Comparison of ENCODE assay signal across 15 mouse cellular contexts in genomic region chr15:78873803-78874435, GRCm38 (mm10). TPM values are rescaled to one million over a fixed set of nuclear protein-coding genes. Genes with fewer than 3 reads are reported as not detected.
DNase-seq lines count a peak whose midpoint lies in the region; ATAC-seq and TF ChIP-seq lines count a peak whose summit lies in the region.
"Had no signal": no experiment of that assay in that cellular context is flagged by ENCODE, and none has a peak within 500 bp of the region (broad histone marks: within the 10 kb centered on the region; RNA-seq: fewer than 3 reads in every experiment).

No protein-coding gene starts in this region.

- H3K9me3 ChIP-seq in hindbrain, embryonic 13.5 days: no peaks in the 10 kb centered on the region
- no peaks in the 10 kb centered on the region for H3K9me3 ChIP-seq in hindbrain, embryonic 11.5 days (ENCODE audit: control insufficient read depth, low read length)
- no peaks in the 10 kb centered on the region for H3K9me3 ChIP-seq in midbrain, embryonic 12.5 days
- H3K9me3 ChIP-seq in midbrain, embryonic 14.5 days (ENCODE audit: control insufficient read depth, low read length): no peaks in the 10 kb centered on the region
- no peaks in the 10 kb centered on the region for H3K9me3 ChIP-seq in embryonic facial prominence, embryonic 15.5 days (replicated peaks)
- H3K9me3 ChIP-seq in intestine, postnatal 0 days (ENCODE audit: control insufficient read depth): no peaks in the 10 kb centered on the region
- H3K9me3 ChIP-seq: limb, embryonic 13.5 days had no signal

- H3K4me2 ChIP-seq in hindbrain, embryonic 13.5 days: no peak overlapping the region
- H3K4me2 ChIP-seq in hindbrain, embryonic 11.5 days (replicated peaks; ENCODE audit: low read depth, low read length): no peak overlapping the region
- no peak overlapping the region for H3K4me2 ChIP-seq in midbrain, embryonic 12.5 days (replicated peaks)
- H3K4me2 ChIP-seq in midbrain, embryonic 14.5 days (ENCODE audit: low read length): no peak overlapping the region
- no peak overlapping the region for H3K4me2 ChIP-seq in embryonic facial prominence, embryonic 15.5 days (replicated peaks)
- no peak overlapping the region for H3K4me2 ChIP-seq in intestine, postnatal 0 days (replicated peaks; ENCODE audit: low read depth)
- H3K4me2 ChIP-seq: limb, embryonic 13.5 days had no signal

- TF ChIP-seq CTCF in intestine, postnatal 0 days (IDR thresholded peaks at IDR 0.05; ENCODE audit: low read depth): peak; percentile 21; the same call in 1 of the 2 replicates

- H3K4me1 ChIP-seq in hindbrain, embryonic 13.5 days (replicated peaks): peaks cover 25% of the 10 kb centered on the region
- no peaks in the 10 kb centered on the region; the same call in 1 of the 2 replicates for H3K4me1 ChIP-seq in hindbrain, embryonic 11.5 days (replicated peaks; ENCODE audit: control insufficient read depth, insufficient read depth, low read length)
- peaks cover 22% of the 10 kb centered on the region for H3K4me1 ChIP-seq in midbrain, embryonic 12.5 days
- peaks cover 15% of the 10 kb centered on the region for H3K4me1 ChIP-seq in midbrain, embryonic 14.5 days (ENCODE audit: control insufficient read depth, insufficient read depth, low read length)
- H3K4me1 ChIP-seq in embryonic facial prominence, embryonic 15.5 days: peaks cover 40% of the 10 kb centered on the region
- H3K4me1 ChIP-seq in intestine, postnatal 0 days (replicated peaks; ENCODE audit: control insufficient read depth, insufficient read depth, low read length): no peaks in the 10 kb centered on the region

- H3K27me3 ChIP-seq in hindbrain, embryonic 13.5 days: no peaks in the 10 kb centered on the region
- H3K27me3 ChIP-seq in hindbrain, embryonic 11.5 days (ENCODE audit: control insufficient read depth, insufficient read depth, low read length): no peaks in the 10 kb centered on the region
- no peaks in the 10 kb centered on the region for H3K27me3 ChIP-seq in midbrain, embryonic 12.5 days
- H3K27me3 ChIP-seq in midbrain, embryonic 14.5 days (ENCODE audit: control insufficient read depth, insufficient read depth, low read length): no peaks in the 10 kb centered on the region
- H3K27me3 ChIP-seq in embryonic facial prominence, embryonic 15.5 days: no peaks in the 10 kb centered on the region
- no peaks in the 10 kb centered on the region for H3K27me3 ChIP-seq in intestine, postnatal 0 days (replicated peaks; ENCODE audit: control insufficient read depth, insufficient read depth, low read length)
- H3K27me3 ChIP-seq: limb, embryonic 13.5 days had no signal

- DNase-seq in hindbrain, embryonic 11.5 days (ENCODE audit: low spot score): no peak
- DNase-seq in midbrain, embryonic 14.5 days: no peak
- no peak for DNase-seq in urinary bladder, postnatal 36 days (ENCODE audit: low spot score in 2 of 2)
- no peak for DNase-seq in thymus, postnatal 25 days
- DNase-seq: gastrocnemius, postnatal 14 days; heart, postnatal 14 days; kidney, postnatal 10 days; retina, postnatal 1 day; thymus, adult 18-20 months had no signal

- no peak for ATAC-seq in hindbrain, embryonic 13.5 days (ENCODE audit: low FRiP score)
- ATAC-seq in hindbrain, embryonic 11.5 days (ENCODE audit: low FRiP score): no peak
- no peak for ATAC-seq in midbrain, embryonic 12.5 days (ENCODE audit: low FRiP score, low read depth)
- no peak for ATAC-seq in midbrain, embryonic 14.5 days (ENCODE audit: low FRiP score, low TSS enrichment)
- ATAC-seq in embryonic facial prominence, embryonic 15.5 days (ENCODE audit: insufficient number of reproducible peaks, low FRiP score, low TSS enrichment, low read depth): no peak
- ATAC-seq in intestine, postnatal 0 days: no peak

- no peak overlapping the region for H3K27ac ChIP-seq in hindbrain, embryonic 13.5 days
- H3K27ac ChIP-seq in hindbrain, embryonic 11.5 days (ENCODE audit: low read depth, low read length): no peak overlapping the region
- 0 out of 2 replicates have a peak overlapping the region, but pooled peaks have one; percentile 4 for H3K27ac ChIP-seq in midbrain, embryonic 12.5 days (replicated peaks)
- H3K27ac ChIP-seq in midbrain, embryonic 14.5 days (replicated peaks; ENCODE audit: low read depth, low read length): no peak overlapping the region
- H3K27ac ChIP-seq in embryonic facial prominence, embryonic 15.5 days (replicated peaks): 0 out of 2 replicates have a peak overlapping the region, but pooled peaks have one; percentile 100
- H3K27ac ChIP-seq in intestine, postnatal 0 days (ENCODE audit: low read depth, low read length): no peak overlapping the region
- H3K27ac ChIP-seq: limb, embryonic 13.5 days had no signal

- H3K9ac ChIP-seq in hindbrain, embryonic 13.5 days: peak overlapping the region; percentile 25; the same call in 1 of the 2 replicates
- H3K9ac ChIP-seq in hindbrain, embryonic 11.5 days (ENCODE audit: low read depth, low read length): no peak overlapping the region
- H3K9ac ChIP-seq in midbrain, embryonic 12.5 days (replicated peaks): no peak overlapping the region
- no peak overlapping the region for H3K9ac ChIP-seq in midbrain, embryonic 14.5 days (replicated peaks; ENCODE audit: low read length)
- no peak overlapping the region for H3K9ac ChIP-seq in embryonic facial prominence, embryonic 15.5 days
- H3K9ac ChIP-seq in intestine, postnatal 0 days (ENCODE audit: low read depth, low read length): no peak overlapping the region
- H3K9ac ChIP-seq: limb, embryonic 13.5 days had no signal

- no peak overlapping the region for H3K4me3 ChIP-seq in hindbrain, embryonic 13.5 days
- H3K4me3 ChIP-seq in hindbrain, embryonic 11.5 days (ENCODE audit: low read depth, low read length): no peak overlapping the region
- H3K4me3 ChIP-seq in midbrain, embryonic 12.5 days: no peak overlapping the region
- H3K4me3 ChIP-seq in midbrain, embryonic 14.5 days (replicated peaks; ENCODE audit: low read depth, low read length): no peak overlapping the region
- H3K4me3 ChIP-seq in embryonic facial prominence, embryonic 15.5 days (replicated peaks): no peak overlapping the region
- no peak overlapping the region for H3K4me3 ChIP-seq in intestine, postnatal 0 days (ENCODE audit: low read depth, low read length)
- H3K4me3 ChIP-seq: limb, embryonic 13.5 days had no signal

- no peaks in the 10 kb centered on the region for H3K36me3 ChIP-seq in hindbrain, embryonic 13.5 days
- no peaks in the 10 kb centered on the region for H3K36me3 ChIP-seq in hindbrain, embryonic 11.5 days (ENCODE audit: control insufficient read depth, insufficient read depth, low read length)
- H3K36me3 ChIP-seq in midbrain, embryonic 12.5 days: no peaks in the 10 kb centered on the region
- H3K36me3 ChIP-seq in midbrain, embryonic 14.5 days (ENCODE audit: control insufficient read depth, insufficient read depth, low read length): no peaks in the 10 kb centered on the region
- H3K36me3 ChIP-seq in embryonic facial prominence, embryonic 15.5 days: no peaks in the 10 kb centered on the region
- H3K36me3 ChIP-seq in intestine, postnatal 0 days (ENCODE audit: control insufficient read depth, insufficient read depth): no peaks in the 10 kb centered on the region
- H3K36me3 ChIP-seq: limb, embryonic 13.5 days had no signal

- WGBS in hindbrain, embryonic 13.5 days: 49% methylated on average over 13 of the region's 13 CpGs
- 52% methylated on average over 13 of the region's 13 CpGs for WGBS in hindbrain, embryonic 11.5 days
- 55% methylated on average over 13 of the region's 13 CpGs for WGBS in midbrain, embryonic 12.5 days
- 54% methylated on average over 13 of the region's 13 CpGs for whole genome bisulfite sequencing in midbrain, embryonic 14.5 days
- 64% methylated on average over 13 of the region's 13 CpGs for WGBS in embryonic facial prominence, embryonic 15.5 days
- 60% methylated on average over 13 of the region's 13 CpGs for WGBS in intestine, postnatal 0 days

RNA-seq across cellular contexts. Expression of gene Gga1, which starts 3.1 kb away (rescaled TPM):
- polyA plus RNA-seq in hindbrain, embryonic 13.5 days (2015; fragmentation: Nextera tagmentation; extraction: Ambion mirVana): 49.9 and 50.6 TPM in 2 replicates
- polyA plus RNA-seq in hindbrain, embryonic 11.5 days (2014; fragmentation: Nextera tagmentation; extraction: Ambion mirVana): 26.3 and 26.4 TPM in 2 replicates
- 50.9 and 52.7 TPM in 2 replicates for polyA plus RNA-seq in midbrain, embryonic 12.5 days (2016; fragmentation: Nextera tagmentation; extraction: Ambion mirVana)
- polyA plus RNA-seq in midbrain, embryonic 14.5 days (2014; fragmentation: Nextera tagmentation; extraction: Ambion mirVana): 37.3 and 42.0 TPM in 2 replicates
- polyA plus RNA-seq in embryonic facial prominence, embryonic 15.5 days (2015; fragmentation: Nextera tagmentation; extraction: Ambion mirVana): 56.0 and 62.0 TPM in 2 replicates
- 40.1 TPM in 2 replicates for polyA plus RNA-seq in intestine, postnatal 0 days (2015; fragmentation: Nextera tagmentation; extraction: Ambion mirVana)

RNA-seq across cellular contexts. Expression of gene Lgals2, which starts 18.6 kb away (rescaled TPM):
- polyA plus RNA-seq in hindbrain, embryonic 13.5 days (2015; fragmentation: Nextera tagmentation; extraction: Ambion mirVana): not detected in 2 replicates
- polyA plus RNA-seq in hindbrain, embryonic 11.5 days (2014; fragmentation: Nextera tagmentation; extraction: Ambion mirVana): not detected in 2 replicates
- polyA plus RNA-seq in midbrain, embryonic 12.5 days (2016; fragmentation: Nextera tagmentation; extraction: Ambion mirVana): 0.56 TPM in 1 of 2 replicates, not detected in the other
- polyA plus RNA-seq in midbrain, embryonic 14.5 days (2014; fragmentation: Nextera tagmentation; extraction: Ambion mirVana): not detected in 2 replicates
- polyA plus RNA-seq in embryonic facial prominence, embryonic 15.5 days (2015; fragmentation: Nextera tagmentation; extraction: Ambion mirVana): 1.0 TPM in 2 replicates
- 787 and 833 TPM in 2 replicates for polyA plus RNA-seq in intestine, postnatal 0 days (2015; fragmentation: Nextera tagmentation; extraction: Ambion mirVana)
- polyA plus RNA-seq: neural tube, embryonic 11.5 days had no signal

RNA-seq across cellular contexts. Expression of gene Gm49510, which starts 25.5 kb away (rescaled TPM):
- polyA plus RNA-seq in hindbrain, embryonic 13.5 days (2015; fragmentation: Nextera tagmentation; extraction: Ambion mirVana): not detected in 2 replicates
- 0.13 and 0.42 TPM in 2 replicates for polyA plus RNA-seq in hindbrain, embryonic 11.5 days (2014; fragmentation: Nextera tagmentation; extraction: Ambion mirVana)
- polyA plus RNA-seq in midbrain, embryonic 12.5 days (2016; fragmentation: Nextera tagmentation; extraction: Ambion mirVana): 0.10 TPM in 1 of 2 replicates, not detected in the other
- polyA plus RNA-seq in midbrain, embryonic 14.5 days (2014; fragmentation: Nextera tagmentation; extraction: Ambion mirVana): not detected in 2 replicates
- polyA plus RNA-seq in embryonic facial prominence, embryonic 15.5 days (2015; fragmentation: Nextera tagmentation; extraction: Ambion mirVana): 0.71 and 0.85 TPM in 2 replicates
- 0.21 TPM in 1 of 2 replicates, not detected in the other for polyA plus RNA-seq in intestine, postnatal 0 days (2015; fragmentation: Nextera tagmentation; extraction: Ambion mirVana)

RNA-seq across cellular contexts. Expression of gene Sh3bp1, which starts 25.6 kb away (rescaled TPM):
- 3.8 and 4.5 TPM in 2 replicates for polyA plus RNA-seq in hindbrain, embryonic 13.5 days (2015; fragmentation: Nextera tagmentation; extraction: Ambion mirVana)
- 11.8 and 12.4 TPM in 2 replicates for polyA plus RNA-seq in hindbrain, embryonic 11.5 days (2014; fragmentation: Nextera tagmentation; extraction: Ambion mirVana)
- polyA plus RNA-seq in midbrain, embryonic 12.5 days (2016; fragmentation: Nextera tagmentation; extraction: Ambion mirVana): 8.2 and 9.3 TPM in 2 replicates
- 1.7 and 2.9 TPM in 2 replicates for polyA plus RNA-seq in midbrain, embryonic 14.5 days (2014; fragmentation: Nextera tagmentation; extraction: Ambion mirVana)
- polyA plus RNA-seq in embryonic facial prominence, embryonic 15.5 days (2015; fragmentation: Nextera tagmentation; extraction: Ambion mirVana): 56.7 and 68.1 TPM in 2 replicates
- 7.2 and 7.6 TPM in 2 replicates for polyA plus RNA-seq in intestine, postnatal 0 days (2015; fragmentation: Nextera tagmentation; extraction: Ambion mirVana)

RNA-seq across cellular contexts. Expression of gene Cdc42ep1, which starts 31.5 kb away (rescaled TPM):
- 9.5 and 11.0 TPM in 2 replicates for polyA plus RNA-seq in hindbrain, embryonic 13.5 days (2015; fragmentation: Nextera tagmentation; extraction: Ambion mirVana)
- polyA plus RNA-seq in hindbrain, embryonic 11.5 days (2014; fragmentation: Nextera tagmentation; extraction: Ambion mirVana): 7.8 and 9.1 TPM in 2 replicates
- 11.5 and 11.9 TPM in 2 replicates for polyA plus RNA-seq in midbrain, embryonic 12.5 days (2016; fragmentation: Nextera tagmentation; extraction: Ambion mirVana)
- polyA plus RNA-seq in midbrain, embryonic 14.5 days (2014; fragmentation: Nextera tagmentation; extraction: Ambion mirVana): 7.8 and 8.8 TPM in 2 replicates
- 41.5 and 43.8 TPM in 2 replicates for polyA plus RNA-seq in embryonic facial prominence, embryonic 15.5 days (2015; fragmentation: Nextera tagmentation; extraction: Ambion mirVana)
- polyA plus RNA-seq in intestine, postnatal 0 days (2015; fragmentation: Nextera tagmentation; extraction: Ambion mirVana): 16.8 and 17.0 TPM in 2 replicates

Comparison
In these comparisons a context has a peak if more than half of its experiments do, and no peak if none do; other contexts are left out.
1. H3K27ac ChIP-seq: peak in midbrain, embryonic 12.5 days (single experiment) and embryonic facial prominence, embryonic 15.5 days (single experiment); none in hindbrain, embryonic 13.5 days (single experiment), hindbrain, embryonic 11.5 days (single experiment), midbrain, embryonic 14.5 days (single experiment) and intestine, postnatal 0 days (single experiment).
2. RNA of gene Lgals2, which starts 18.6 kb away (polyA plus RNA-seq): 787 to 833 TPM in intestine, postnatal 0 days; 1.0 TPM in embryonic facial prominence, embryonic 15.5 days, not detected in hindbrain, embryonic 13.5 days, not detected in hindbrain, embryonic 11.5 days, 0.56 TPM in midbrain, embryonic 12.5 days and not detected in midbrain, embryonic 14.5 days; every median in the first group is over 100 times any median in the second.